Mouse (Mus musculus) midbrain, embryonic 11.5 days (tissue): ENCODE data around the gene Gnao1. TPM values are rescaled to one million over a fixed set of nuclear protein-coding genes. Genes with fewer than 3 reads are reported as not detected.

Experiments
- ATAC-seq: fragments of 200-750 bp; cut with Nextera tagmentation; 2 replicates; pipeline ENCODE4 v1.8.0; 2017; ENCODE audit warnings: moderate TSS enrichment, moderate library complexity; ENCODE audit not compliant: low FRiP score
- DNase-seq: peaks from one replicate; pipeline ENCODE4 v3.0.0; 2015; ENCODE audit warnings: low spot score; ENCODE audit errors: missing footprints
- H3K27ac ChIP-seq: fragments of 300-500 bp; sonication (generic); 2 replicates; pipeline ENCODE4 v1.5.1; 2014; ENCODE audit warnings: low read depth, low read length
- H3K27me3 ChIP-seq: fragments of 300-500 bp; sonication (generic); 2 replicates; pipeline ENCODE4 v1.6.1; 2014; ENCODE audit warnings: mild to moderate bottlenecking, low read length, moderate library complexity, mixed read lengths; ENCODE audit not compliant: control insufficient read depth, insufficient read depth
- H3K36me3 ChIP-seq: fragments of 300-500 bp; sonication (generic); 2 replicates; pipeline ENCODE4 v1.6.1; 2014; ENCODE audit warnings: mild to moderate bottlenecking, low read length, moderate library complexity, mixed read lengths; ENCODE audit not compliant: control insufficient read depth, insufficient read depth
- H3K4me1 ChIP-seq: fragments of 300-500 bp; sonication (generic); 2 replicates; pipeline ENCODE4 v1.6.1; 2014; ENCODE audit warnings: low read length; ENCODE audit not compliant: control insufficient read depth, insufficient read depth
- H3K4me2 ChIP-seq: fragments of 300-500 bp; sonication (generic); 2 replicates; pipeline ENCODE4 v1.6.1; 2014; ENCODE audit warnings: mild to moderate bottlenecking, moderate library complexity
- H3K4me3 ChIP-seq: fragments of 300-500 bp; sonication (generic); 2 replicates; pipeline ENCODE4 v1.5.1; 2014; ENCODE audit warnings: low read depth, low read length
- H3K9ac ChIP-seq: fragments of 300-500 bp; sonication (generic); 2 replicates; pipeline ENCODE4 v1.6.1; 2014; ENCODE audit warnings: low read length
- H3K9me3 ChIP-seq: fragments of 300-500 bp; sonication (generic); 2 replicates; pipeline ENCODE4 v1.6.1; 2016; ENCODE audit warnings: low read length; ENCODE audit not compliant: control insufficient read depth
- WGBS: fragments of 180-500 bp; shearing (Covaris S2); extraction: QIAGEN DNeasy Blood & Tissue Kit; methylation state at CpG from one replicate; pipeline ENCODE4 v1.1.7; 2014; 5-methylcytosine and 5-hydroxymethylcytosine counted together
- polyA plus RNA-seq: library from polyadenylated mRNA; unstranded; fragments of >200 nt; fragmentation: Nextera tagmentation; extraction: Ambion mirVana; gene quantifications from 2 replicates; pipeline ENCODE4 v1.2.1, GENCODE M21; 2014

Gene Gnao1
- polyA plus RNA-seq, 1 experiment from 2014 or later = 32.1 TPM

DNA sequence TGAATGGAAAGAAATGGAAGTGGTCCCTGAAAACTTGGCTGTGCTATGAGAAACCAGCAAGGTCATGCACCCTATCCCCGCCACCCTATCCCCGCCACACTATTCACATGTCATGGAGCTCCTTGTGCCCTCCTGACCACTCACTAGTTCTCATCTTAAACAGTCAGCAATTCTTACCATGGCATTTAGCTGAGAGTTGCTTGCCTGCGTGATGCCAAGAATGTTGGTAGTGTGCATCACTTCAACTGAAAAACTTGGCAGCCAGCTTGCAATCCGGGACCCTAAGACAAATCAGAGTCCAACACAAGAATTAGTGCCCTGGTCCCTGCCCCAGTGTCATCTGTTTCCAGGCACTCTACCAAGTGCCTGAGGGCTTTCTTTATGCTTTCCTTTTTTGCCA is 170.4 kb downstream of the Gnao1 start:
- Histone ChIP-seq H3K9me3 (no peaks in the 10 kb centered on the region), H3K36me3 (peaks cover 20% of the 10 kb centered on the region), H3K27ac (no peak overlapping the region), H3K4me2 (no peak overlapping the region), H3K4me1 (no peaks in the 10 kb centered on the region), H3K27me3 (no peaks in the 10 kb centered on the region), H3K4me3 (no peak overlapping the region), H3K9ac (no peak overlapping the region)
- DNase-seq (no peak), ATAC-seq (no peak)
- WGBS = 94% methylated on average over 4 of the region's 4 CpGs

DNA sequence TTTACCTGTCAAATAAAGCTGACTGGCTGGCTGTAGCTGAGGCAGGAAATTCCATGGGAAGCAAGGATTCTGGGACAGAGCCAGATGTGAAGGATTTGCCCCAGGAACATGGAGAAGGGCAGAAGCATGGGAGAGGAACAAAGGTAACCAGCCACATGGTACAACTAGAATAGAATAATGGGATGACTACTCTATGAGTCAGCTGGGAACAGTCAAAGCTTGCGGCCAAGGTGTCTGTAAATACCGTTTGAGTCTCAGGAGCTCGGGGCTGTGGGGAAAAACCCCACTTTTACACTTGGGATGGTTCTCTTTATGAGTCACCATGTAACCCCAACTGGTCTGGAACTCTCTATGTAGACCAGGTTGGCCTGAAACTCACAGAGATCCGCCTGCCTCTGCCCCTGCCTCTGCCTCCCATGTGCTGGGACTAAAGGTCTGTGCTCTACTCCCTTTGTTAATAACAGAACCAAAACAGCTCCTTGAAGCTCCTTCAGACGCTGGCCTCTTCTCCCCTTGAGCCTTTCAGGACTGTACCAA is 172.0 kb downstream of the Gnao1 start:
- Histone ChIP-seq H3K4me2 (no peak overlapping the region), H3K36me3 (peaks cover 16% of the 10 kb centered on the region), H3K27ac (no peak overlapping the region), H3K4me1 (no peaks in the 10 kb centered on the region), H3K9ac (no peak overlapping the region), H3K9me3 (no peaks in the 10 kb centered on the region), H3K4me3 (no peak overlapping the region), H3K27me3 (no peaks in the 10 kb centered on the region)
- DNase-seq (no peak), ATAC-seq (no peak)
- 96% methylated on average over 5 of the region's 5 CpGs for WGBS

DNA sequence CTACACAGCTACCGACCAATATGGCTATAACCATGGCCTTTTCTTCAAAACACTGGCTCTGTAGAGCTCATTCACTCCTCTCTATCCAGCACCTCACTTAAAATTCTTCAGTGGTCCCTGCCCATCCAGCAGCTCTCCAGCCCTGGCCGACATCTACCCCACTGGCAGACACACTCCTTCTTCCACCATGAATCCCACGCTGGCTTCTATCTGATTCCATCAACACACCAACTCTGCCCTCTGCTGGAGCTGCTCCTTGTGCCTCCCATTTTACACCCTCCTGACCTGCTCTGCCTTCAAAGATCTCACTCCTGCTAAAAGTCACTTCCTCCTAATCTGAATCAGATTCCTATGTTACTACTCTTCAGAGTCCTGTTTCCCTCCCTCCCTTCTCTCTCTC is 174.1 kb downstream of the Gnao1 start:
- peaks cover 9% of the 10 kb centered on the region; the same call in 1 of the 2 replicates for H3K36me3 ChIP-seq
- no peak overlapping the region for H3K9ac ChIP-seq
- H3K4me2 ChIP-seq = no peak overlapping the region
- ATAC-seq = no peak
- H3K4me3 ChIP-seq = no peak overlapping the region
- no peaks in the 10 kb centered on the region for H3K9me3 ChIP-seq
- WGBS = 74% methylated on average over 3 of the region's 3 CpGs
- no peaks in the 10 kb centered on the region for H3K27me3 ChIP-seq
- H3K27ac ChIP-seq = no peak overlapping the region
- DNase-seq = no peak
- no peaks in the 10 kb centered on the region for H3K4me1 ChIP-seq

DNA sequence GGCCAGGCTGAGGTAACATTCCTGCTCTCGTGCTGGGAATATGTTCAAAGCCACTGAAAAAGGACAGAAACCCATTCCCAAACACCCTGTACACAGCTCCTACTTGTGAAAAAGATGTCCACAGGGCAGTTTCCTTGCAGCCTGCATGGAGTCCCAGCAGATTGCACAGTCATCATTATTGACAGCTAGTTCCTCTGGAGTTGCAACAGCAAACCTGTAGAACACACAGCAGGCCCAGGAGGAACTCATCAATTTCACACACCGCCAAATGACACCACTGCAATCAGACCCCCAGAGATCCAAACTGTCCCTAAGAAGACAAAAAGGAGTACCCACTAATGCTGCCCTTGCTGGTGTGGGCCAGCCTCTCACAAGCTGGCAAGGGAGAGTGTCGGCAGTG is 175.0 kb downstream of the Gnao1 start:
- ATAC-seq = no peak
- 92% methylated on average over 3 of the region's 3 CpGs for WGBS
- Histone ChIP-seq H3K9ac (no peak overlapping the region), H3K27me3 (no peaks in the 10 kb centered on the region), H3K4me2 (no peak overlapping the region), H3K36me3 (peaks cover 8% of the 10 kb centered on the region; the same call in 1 of the 2 replicates), H3K4me1 (no peaks in the 10 kb centered on the region), H3K4me3 (no peak overlapping the region), H3K27ac (no peak overlapping the region), H3K9me3 (no peaks in the 10 kb centered on the region)
- DNase-seq = no peak

DNA sequence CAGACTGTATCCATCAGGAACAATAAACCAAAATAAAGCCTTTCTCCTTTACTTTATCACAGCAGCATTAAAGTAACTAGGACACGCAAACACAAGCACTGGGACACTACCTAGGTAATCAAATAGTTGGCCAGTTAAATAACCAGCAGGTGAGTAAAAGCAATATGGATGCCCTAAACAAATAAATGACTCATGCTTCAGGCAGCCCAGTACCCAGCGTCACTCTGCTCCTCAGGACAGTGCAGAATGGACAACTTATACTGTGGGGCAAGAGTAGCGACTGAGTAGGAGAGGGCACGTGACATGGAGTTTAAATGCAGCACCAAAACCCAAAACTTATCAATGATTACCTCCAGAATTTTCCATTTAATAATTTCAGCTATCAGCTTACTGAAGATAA is 180.0 kb downstream of the Gnao1 start:
- H3K27me3 ChIP-seq = no peaks in the 10 kb centered on the region
- 98% methylated on average over 4 of the region's 4 CpGs for WGBS
- H3K9ac ChIP-seq = no peak overlapping the region
- H3K9me3 ChIP-seq = no peaks in the 10 kb centered on the region
- ATAC-seq (no peak), DNase-seq (no peak)
- no peak overlapping the region for H3K27ac ChIP-seq
- peaks cover 6% of the 10 kb centered on the region; the same call in 1 of the 2 replicates for H3K36me3 ChIP-seq
- no peak overlapping the region for H3K4me2 ChIP-seq
- H3K4me1 ChIP-seq = no peaks in the 10 kb centered on the region
- H3K4me3 ChIP-seq = no peak overlapping the region

DNA sequence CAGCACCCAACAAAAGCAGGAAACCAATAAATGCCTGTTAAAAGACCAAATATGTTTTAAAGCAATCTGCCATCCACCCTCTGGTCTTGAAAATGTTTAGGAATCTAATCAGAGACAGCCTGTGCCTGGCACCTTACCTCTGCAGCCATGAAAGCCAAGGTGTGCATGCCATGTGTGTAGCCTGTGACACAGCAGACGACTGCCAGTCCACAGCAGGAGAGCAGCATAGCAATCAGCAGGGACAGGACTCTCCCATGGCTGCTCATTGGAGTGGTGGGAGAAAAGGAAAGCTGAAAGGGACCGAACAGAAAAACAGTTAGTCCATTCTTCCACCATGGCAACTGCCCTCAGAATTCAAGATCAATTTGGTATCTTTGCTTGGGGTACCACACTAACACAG is 189.2 kb downstream of the Gnao1 start:
- no peak for ATAC-seq
- H3K9ac ChIP-seq = no peak overlapping the region
- H3K27ac ChIP-seq = no peak overlapping the region
- no peaks in the 10 kb centered on the region for H3K27me3 ChIP-seq
- no peak overlapping the region for H3K4me2 ChIP-seq
- no peak for DNase-seq
- no peak overlapping the region for H3K4me3 ChIP-seq
- H3K4me1 ChIP-seq = no peaks in the 10 kb centered on the region
- H3K36me3 ChIP-seq = peaks cover 7% of the 10 kb centered on the region
- no peaks in the 10 kb centered on the region for H3K9me3 ChIP-seq
- 86% methylated on average over 2 of the region's 2 CpGs for WGBS

DNA sequence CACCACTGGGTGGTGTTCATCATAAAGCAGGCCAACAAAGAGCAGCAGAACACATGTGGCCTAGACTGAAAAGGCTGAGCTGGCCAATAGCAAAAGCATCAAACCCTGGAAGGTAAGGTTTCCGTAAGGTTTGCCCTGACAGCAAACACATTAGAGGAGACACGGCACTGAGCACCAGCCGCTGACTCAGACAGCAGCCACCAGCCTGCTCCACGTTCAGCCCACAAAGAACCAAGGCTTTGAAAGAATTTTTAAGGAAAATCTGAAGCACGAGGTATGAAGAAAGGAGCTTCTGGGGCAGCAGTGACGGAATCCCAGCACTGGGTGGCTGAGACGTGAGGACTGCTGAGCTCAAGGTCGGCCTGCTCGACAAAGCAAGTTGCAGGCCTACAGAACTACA is 194.4 kb downstream of the Gnao1 start:
- Histone ChIP-seq H3K4me3 (no peak overlapping the region), H3K4me1 (peaks cover 4% of the 10 kb centered on the region; the same call in 1 of the 2 replicates), H3K27ac (no peak overlapping the region), H3K4me2 (no peak overlapping the region), H3K36me3 (peaks cover 6% of the 10 kb centered on the region; the same call in 1 of the 2 replicates), H3K27me3 (no peaks in the 10 kb centered on the region), H3K9ac (no peak overlapping the region), H3K9me3 (no peaks in the 10 kb centered on the region)
- WGBS = 88% methylated on average over 9 of the region's 9 CpGs
- no peak for ATAC-seq
- DNase-seq = no peak

DNA sequence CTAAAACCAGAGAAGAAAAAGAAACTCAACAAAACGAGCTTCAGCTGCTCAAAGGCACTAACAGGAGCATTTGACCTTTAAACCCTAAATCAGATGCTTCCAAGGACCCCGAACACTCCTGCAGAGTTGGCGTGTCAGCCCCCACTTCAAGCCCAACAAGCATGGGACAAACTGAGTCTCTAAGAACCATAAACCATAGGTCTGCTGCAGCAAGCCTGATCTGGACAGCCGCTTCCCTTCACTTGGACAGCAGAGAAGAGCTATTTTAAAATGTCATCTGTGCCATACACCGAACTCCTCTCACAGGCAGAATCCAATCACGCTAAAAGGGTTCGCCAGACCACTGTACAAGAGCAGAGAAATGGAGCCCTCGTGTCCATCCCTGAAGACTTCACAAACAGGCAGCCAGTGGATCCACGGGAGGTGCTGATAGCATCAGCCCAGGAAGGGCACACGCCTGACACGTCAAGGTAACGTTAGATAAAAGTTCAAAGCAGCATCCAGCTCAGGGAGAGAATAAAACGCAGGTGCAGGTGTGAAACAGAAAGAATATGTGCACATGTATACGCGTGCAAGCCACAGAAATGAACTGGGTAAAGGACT is 199.6 kb downstream of the Gnao1 start:
- ATAC-seq (no peak), DNase-seq (no peak)
- H3K9me3 ChIP-seq = no peaks in the 10 kb centered on the region
- H3K4me1 ChIP-seq = peaks cover 21% of the 10 kb centered on the region
- no peak overlapping the region for H3K27ac ChIP-seq
- H3K4me3 ChIP-seq = no peak overlapping the region
- no peaks in the 10 kb centered on the region for H3K27me3 ChIP-seq
- 69% methylated on average over 15 of the region's 15 CpGs for WGBS
- H3K4me2 ChIP-seq = no peak overlapping the region
- H3K9ac ChIP-seq = no peak overlapping the region
- no peaks in the 10 kb centered on the region for H3K36me3 ChIP-seq

DNA sequence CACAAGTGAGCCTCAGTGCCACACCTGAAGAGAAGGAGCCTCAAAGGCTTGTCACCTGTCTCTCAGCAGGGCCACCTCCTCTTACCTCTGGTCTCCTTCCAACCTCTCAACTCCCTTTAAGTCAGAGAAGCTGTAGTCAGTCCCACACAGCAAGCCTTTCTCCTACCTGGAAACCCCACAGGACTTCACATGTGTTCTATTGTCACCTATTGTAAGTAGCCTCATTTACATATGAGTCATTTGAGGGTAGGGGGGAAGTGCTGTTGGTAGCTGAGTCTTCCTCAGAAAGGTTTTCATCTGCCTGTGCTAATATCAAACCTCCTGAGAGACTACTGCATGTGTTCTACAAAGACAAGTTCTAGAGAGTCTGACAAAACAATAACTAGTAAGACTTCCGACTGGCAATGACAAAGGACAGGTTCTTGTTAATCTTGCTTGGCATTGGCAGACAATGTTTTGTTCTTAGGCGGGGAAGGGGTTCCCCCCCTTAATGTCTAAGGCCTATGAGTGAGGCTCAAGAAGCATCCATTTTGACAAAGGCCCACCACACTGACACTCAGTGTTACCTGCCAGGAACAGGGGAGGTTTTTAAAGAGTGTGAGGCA is 200.4 kb downstream of the Gnao1 start:
- ATAC-seq = no peak
- H3K36me3 ChIP-seq = no peaks in the 10 kb centered on the region
- no peak overlapping the region for H3K4me3 ChIP-seq
- 38% methylated on average over 2 of the region's 2 CpGs for WGBS
- no peak overlapping the region for H3K27ac ChIP-seq
- peak overlapping the region; percentile 9; the same call in 1 of the 2 replicates for H3K4me2 ChIP-seq
- H3K9ac ChIP-seq = no peak overlapping the region
- H3K9me3 ChIP-seq = no peaks in the 10 kb centered on the region
- no peaks in the 10 kb centered on the region for H3K27me3 ChIP-seq
- H3K4me1 ChIP-seq = peaks cover 21% of the 10 kb centered on the region
- no peak for DNase-seq
